Mouse (Mus musculus): Measurements from ENCODE around the gene Dmp1.

The Dmp1 gene

GRCm38 (mm10) chr5:104202351-104202750, at the start of gene Dmp1:
Gene Dmp1, plus strand, starts transcription at chr5:104202613.
- DNase-seq (ENCODE audit: low spot score) = no peak

DNA sequence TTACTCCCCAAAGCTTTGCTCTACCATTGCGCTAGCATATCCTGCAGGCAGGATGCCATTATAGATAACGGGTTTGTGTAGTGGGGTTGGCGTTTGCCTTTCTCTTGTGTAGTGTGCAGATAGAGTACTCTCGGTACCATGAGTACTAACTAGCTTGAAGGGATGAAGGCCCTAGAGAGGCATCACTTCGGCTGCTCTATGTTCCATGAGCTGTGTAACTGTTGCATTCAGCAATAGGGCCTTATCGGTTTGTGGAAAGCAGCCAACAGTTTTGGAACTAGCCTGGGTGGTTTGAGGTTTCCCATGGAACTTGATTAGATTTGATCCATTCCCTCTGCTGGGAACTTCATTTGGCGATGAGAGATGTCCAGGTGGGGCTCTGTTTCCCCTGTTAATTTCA, 44.7 kb upstream of the Dmp1 start:
- DNase-seq (ENCODE audit: low spot score) = no peak

- no peak for DNase-seq (ENCODE audit: low spot score)
Measured at GRCm38 (mm10) chr5:104158332-104159052, 43.9 kb upstream of the Dmp1 start.

DNA sequence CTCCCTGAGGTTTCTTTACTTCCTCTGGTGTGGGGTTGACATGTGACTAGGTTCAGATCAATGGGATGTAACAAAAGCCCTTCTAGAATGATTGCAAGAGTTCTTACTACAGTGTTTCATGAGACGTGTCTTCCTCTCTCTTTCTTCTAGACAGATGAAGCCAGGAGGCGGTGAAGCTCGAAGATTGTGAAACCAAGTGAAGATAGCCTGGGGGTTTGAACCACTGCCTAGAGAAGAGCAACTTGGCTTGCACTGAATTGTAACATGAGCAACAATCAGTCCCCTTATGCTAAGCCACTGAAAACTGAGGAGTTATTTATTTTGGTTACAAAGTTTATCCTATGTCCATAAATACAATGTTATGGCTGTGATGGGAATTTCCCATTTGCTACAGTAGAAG, 41.8 kb upstream of the Dmp1 start:
- DNase-seq (ENCODE audit: low spot score) = no peak

- no peak for DNase-seq (ENCODE audit: low spot score)
Measured at GRCm38 (mm10) chr5:104161390-104161789, 41.0 kb upstream of the Dmp1 start.

DNA sequence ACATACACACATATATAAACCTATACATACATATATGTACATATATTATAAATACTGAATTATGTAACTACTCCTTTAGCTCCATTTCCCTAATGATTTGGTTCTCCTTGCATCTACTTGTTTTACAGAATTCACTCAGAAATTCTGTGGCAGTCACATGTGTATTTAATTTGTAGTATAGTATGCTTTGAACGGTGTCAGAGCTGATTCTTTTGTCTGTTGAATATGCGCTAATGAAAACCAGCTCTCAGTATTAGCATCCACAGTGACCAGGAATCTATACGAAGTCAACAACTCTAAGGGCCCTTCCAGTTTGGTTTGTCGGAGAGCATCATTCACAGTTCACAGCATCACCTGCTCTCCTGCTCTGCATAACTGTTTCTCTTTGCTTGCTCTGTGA, 38.9 kb upstream of the Dmp1 start:
- DNase-seq (ENCODE audit: low spot score) = no peak

- no peak for DNase-seq (ENCODE audit: low spot score)
Measured at GRCm38 (mm10) chr5:104170412-104170811, 32.0 kb upstream of the Dmp1 start, which contains the start of gene Dspp. Gene Dspp, plus strand, starts transcription at chr5:104170712.

- no peak for DNase-seq (ENCODE audit: low spot score)
Measured at GRCm38 (mm10) chr5:104173094-104173493, 29.3 kb upstream of the Dmp1 start.

DNA sequence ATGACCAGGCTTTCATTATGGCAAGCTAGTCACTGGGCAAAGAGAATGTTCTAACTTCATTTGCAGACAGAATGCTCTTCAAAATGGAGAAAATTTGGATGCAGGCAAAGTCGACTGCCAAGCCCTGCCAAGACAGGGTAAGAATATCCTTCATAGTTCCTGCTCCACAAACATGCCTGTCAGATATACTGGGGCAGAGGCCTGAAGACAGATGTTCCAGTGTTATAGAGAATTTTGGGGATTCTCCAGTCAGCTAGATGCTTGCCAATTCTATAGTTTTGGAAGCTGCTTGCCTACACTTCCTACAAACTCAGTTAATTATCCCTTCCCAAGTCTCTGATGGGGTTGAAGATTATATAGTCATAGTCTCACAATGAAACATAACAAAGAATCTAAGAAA, 18.7 kb upstream of the Dmp1 start:
- DNase-seq (ENCODE audit: low spot score) = no peak

DNA sequence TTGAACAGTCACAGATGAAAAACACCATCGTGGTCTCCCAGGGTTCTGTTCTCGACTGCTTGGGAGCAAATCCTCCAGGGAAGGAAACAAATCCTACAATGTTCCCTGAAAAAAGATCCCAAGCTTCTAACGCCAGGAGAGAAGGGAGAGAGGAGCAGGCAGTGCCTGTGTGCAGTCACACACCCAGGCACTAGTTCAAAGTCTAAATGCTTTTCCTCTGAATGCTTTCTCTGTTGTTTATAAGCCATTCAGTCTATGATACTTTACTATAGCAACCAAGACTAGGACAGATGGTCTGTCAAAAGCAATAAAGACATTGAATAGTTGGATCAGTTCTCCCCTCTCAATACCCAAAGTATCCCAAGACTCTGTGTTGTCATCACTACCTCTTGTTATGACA, 15.1 kb upstream of the Dmp1 start:
- DNase-seq (ENCODE audit: low spot score) = no peak

DNA sequence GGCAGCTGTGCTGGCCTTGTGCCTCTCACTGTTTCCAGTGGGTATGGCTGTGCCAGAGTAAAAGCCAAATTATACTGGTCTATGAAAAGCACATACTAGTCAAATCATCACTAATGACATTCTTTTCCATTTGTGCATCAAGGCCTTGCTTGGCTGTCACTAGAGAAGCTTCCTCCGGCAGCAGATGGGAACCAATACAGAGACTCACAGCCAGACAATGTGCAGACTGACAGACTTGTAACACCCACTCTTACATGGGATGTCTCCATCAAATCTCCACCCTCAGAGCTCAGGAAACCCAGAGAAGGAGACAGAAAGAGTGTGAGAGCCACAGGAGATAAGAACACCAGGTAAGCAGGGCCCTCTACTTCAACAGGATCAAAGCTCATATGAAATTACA, 7.3 kb upstream of the Dmp1 start:
- DNase-seq (ENCODE audit: low spot score) = no peak

GRCm38 (mm10) chr5:104201153-104201950, 1.1 kb upstream of the Dmp1 start:
- no peak for DNase-seq (ENCODE audit: low spot score)

DNA sequence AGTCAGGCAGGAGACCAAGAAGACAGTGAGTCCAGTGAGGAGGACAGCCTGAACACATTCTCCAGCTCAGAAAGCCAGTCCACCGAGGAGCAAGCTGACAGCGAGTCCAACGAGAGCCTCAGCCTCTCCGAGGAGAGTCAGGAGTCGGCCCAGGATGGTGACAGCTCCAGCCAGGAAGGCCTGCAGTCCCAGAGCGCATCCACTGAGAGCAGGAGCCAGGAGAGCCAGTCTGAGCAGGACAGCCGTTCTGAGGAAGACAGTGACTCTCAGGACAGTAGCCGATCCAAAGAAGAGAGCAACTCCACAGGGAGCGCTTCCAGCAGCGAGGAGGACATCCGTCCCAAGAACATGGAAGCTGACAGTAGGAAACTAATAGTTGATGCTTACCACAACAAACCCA, 10.1 kb downstream of the Dmp1 start:
- no peak for DNase-seq (ENCODE audit: low spot score)

DNA sequence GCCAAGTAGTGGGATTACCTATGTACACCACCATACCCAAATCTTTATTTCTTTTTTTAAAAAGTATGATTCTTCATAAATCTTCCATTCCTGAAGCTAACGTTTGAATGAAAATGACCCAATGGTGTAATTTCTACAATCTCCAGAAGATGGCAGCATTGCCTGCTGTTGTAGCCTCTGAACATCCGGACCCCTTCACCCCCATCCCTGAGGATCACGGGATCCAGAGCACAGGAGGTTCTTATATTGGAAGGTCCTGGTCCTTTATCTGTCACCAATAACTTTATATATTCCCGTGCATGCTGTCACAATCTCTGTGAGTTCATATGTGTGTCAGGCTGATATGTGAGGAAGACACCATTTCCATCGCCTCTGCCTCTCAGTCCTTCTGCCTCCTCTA, 16.5 kb downstream of the Dmp1 start:
- DNase-seq (ENCODE audit: low spot score) = no peak

- no peak for DNase-seq (ENCODE audit: low spot score)
Measured at GRCm38 (mm10) chr5:104224299-104224698, 21.9 kb downstream of the Dmp1 start.

GRCm38 (mm10) chr5:104224750-104225149, 22.3 kb downstream of the Dmp1 start:
- no peak for DNase-seq (ENCODE audit: low spot score)

DNA sequence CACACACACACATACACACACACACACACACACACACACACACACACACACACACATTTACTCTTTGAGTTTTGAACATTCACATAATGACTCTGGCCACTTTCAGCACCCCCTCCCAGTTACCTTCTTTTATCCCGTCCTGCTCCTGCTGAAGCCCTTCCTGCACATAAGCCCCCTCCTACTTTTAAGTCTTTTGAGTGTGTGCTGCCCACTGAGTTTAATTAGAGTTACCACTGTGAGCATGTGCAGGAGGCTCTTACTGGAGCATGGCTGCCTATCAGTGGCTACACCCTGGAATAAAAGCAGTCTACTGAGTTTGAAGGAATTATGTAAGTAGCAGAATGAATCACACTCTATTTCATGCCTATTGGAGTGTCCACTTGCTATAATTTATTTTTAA, 26.1 kb downstream of the Dmp1 start:
- DNase-seq (ENCODE audit: low spot score) = no peak

GRCm38 (mm10) chr5:104236741-104237140, 34.3 kb downstream of the Dmp1 start:
- DNase-seq (ENCODE audit: low spot score) = no peak

DNA sequence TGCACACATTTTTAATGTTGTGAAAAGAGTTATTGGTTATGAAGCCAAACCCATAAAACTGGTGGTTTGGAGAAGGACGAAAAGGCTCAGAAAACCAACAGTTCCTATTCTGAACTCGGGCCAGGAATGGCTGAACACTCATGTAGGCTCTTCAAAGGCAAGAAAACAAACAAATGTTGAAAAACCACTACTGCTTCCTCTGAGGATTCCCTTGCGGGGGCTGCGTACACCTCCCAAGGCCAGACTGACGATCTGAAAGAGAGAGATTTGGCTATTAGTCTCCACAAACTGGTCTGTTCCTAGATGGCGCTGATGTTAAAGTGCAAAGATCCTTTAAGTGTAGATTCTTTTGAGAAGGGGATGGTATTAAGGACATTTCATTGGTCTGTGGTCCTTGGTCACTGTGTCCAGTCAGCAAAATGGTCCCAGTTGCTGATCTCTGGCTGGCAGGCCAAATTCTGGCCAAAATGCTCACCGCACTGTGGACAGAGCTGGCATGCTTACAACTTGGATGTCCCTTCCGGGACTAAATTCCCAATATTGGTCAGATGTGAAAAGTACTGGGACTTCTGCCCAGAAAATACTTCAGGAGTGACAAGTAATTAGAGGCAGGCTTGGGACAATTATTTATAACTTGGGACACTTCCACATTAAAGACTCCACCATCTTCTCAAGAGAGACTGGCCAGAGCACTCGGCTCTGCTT, 37.4 kb downstream of the Dmp1 start:
- no peak for DNase-seq (ENCODE audit: low spot score)

- no peak for DNase-seq (ENCODE audit: low spot score)
Measured at GRCm38 (mm10) chr5:104244261-104244660, 41.8 kb downstream of the Dmp1 start.

GRCm38 (mm10) chr5:104251811-104252210, 49.4 kb downstream of the Dmp1 start:
- DNase-seq (ENCODE audit: low spot score) = no peak

- DNase-seq (ENCODE audit: low spot score) = no peak
Measured at GRCm38 (mm10) chr5:104256585-104256984, 54.2 kb downstream of the Dmp1 start.

GRCm38 (mm10) chr5:104261908-104262461, 59.6 kb downstream of the Dmp1 start:
- no peak for DNase-seq (ENCODE audit: low spot score)

Measured in urinary bladder, postnatal 25 days (tissue).